Mouse (Mus musculus) lung, postnatal 0 days (tissue): ENCODE measurements around the gene Mcmbp.

ENCODE experiments used
- CTCF ChIP-seq: IDR thresholded peaks from 2 replicates; pipeline ENCODE4 v1.5.1; 2016; ENCODE audit warnings: antibody characterized with exemption, mild to moderate bottlenecking
- EP300 ChIP-seq: IDR thresholded peaks from 2 replicates; pipeline ENCODE4 v1.6.1; 2016; ENCODE audit warnings: antibody characterized with exemption, mild to moderate bottlenecking, control low read depth

GRCm38 (mm10) chr7:128671952-128672351, 68.3 kb downstream of the Mcmbp start:
- TF ChIP-seq CTCF = no peak
- TF ChIP-seq EP300 = no peak
